Mouse (Mus musculus) ES-Bruce4 (cell line): Measurements from ENCODE around the gene Hyal2. TPM values are rescaled to one million over a fixed set of nuclear protein-coding genes. Genes with fewer than 3 reads are reported as not detected.
A peak's percentile ranks its signal among the peaks of the same experiment; 100 is the strongest.

Source experiments
- H3K27ac ChIP-seq: 2 replicates; pipeline ENCODE4 v1.5.1; 2012; ENCODE audit warnings: low read length, inconsistent platforms; ENCODE audit not compliant: insufficient read depth
- H3K27me3 ChIP-seq: 2 replicates; pipeline ENCODE4 v1.6.1; 2012; ENCODE audit warnings: mild to moderate bottlenecking, low read length, inconsistent platforms; ENCODE audit not compliant: control insufficient read depth, poor library complexity, insufficient read depth, severe bottlenecking
- H3K36me3 ChIP-seq: 2 replicates; pipeline ENCODE4 v1.6.1; 2012; ENCODE audit warnings: inconsistent platforms, mild to moderate bottlenecking, low read length, moderate library complexity; ENCODE audit not compliant: control insufficient read depth, poor library complexity, insufficient read depth, severe bottlenecking
- H3K4me1 ChIP-seq: one replicate; pipeline ENCODE4 v1.8.1; 2011; ENCODE audit warnings: low read length; ENCODE audit not compliant: control insufficient read depth, insufficient read depth
- H3K4me3 ChIP-seq: 2 replicates; pipeline ENCODE4 v1.5.1; 2011; ENCODE audit warnings: low read depth, mild to moderate bottlenecking, low read length
- H3K9ac ChIP-seq: 2 replicates; pipeline ENCODE4 v1.6.1; 2012; ENCODE audit warnings: low read depth, mild to moderate bottlenecking, inconsistent platforms; ENCODE audit not compliant: poor library complexity, severe bottlenecking
- H3K9me3 ChIP-seq: replicated peaks from 2 replicates; pipeline ENCODE4 v1.6.1; 2012; ENCODE audit warnings: mild to moderate bottlenecking, low read length, inconsistent platforms; ENCODE audit not compliant: control insufficient read depth, poor library complexity, insufficient read depth, severe bottlenecking
- CTCF ChIP-seq: IDR thresholded peaks from one replicate; pipeline ENCODE4 v1.8.1; 2011; ENCODE audit warnings: low read depth, low read length
- EP300 ChIP-seq: IDR thresholded peaks from 2 replicates; pipeline ENCODE4 v1.6.1; 2011; ENCODE audit warnings: low read depth, low read length; ENCODE audit not compliant: insufficient read depth
- POLR2A ChIP-seq: IDR thresholded peaks from one replicate; pipeline ENCODE4 v1.8.1; 2011; ENCODE audit warnings: low read length; ENCODE audit not compliant: insufficient read depth
- polyA plus RNA-seq: library from polyadenylated mRNA; stranded (reverse); fragments of >200 nt; gene quantifications from 2 replicates; pipeline ENCODE4 v1.2.4, GENCODE M21; 2011; ENCODE audit warnings: low read depth; ENCODE audit not compliant: missing spikeins, insufficient read depth, insufficient read length

The Hyal2 gene
- polyA plus RNA-seq, 1 experiment: 38.7 TPM

DNA sequence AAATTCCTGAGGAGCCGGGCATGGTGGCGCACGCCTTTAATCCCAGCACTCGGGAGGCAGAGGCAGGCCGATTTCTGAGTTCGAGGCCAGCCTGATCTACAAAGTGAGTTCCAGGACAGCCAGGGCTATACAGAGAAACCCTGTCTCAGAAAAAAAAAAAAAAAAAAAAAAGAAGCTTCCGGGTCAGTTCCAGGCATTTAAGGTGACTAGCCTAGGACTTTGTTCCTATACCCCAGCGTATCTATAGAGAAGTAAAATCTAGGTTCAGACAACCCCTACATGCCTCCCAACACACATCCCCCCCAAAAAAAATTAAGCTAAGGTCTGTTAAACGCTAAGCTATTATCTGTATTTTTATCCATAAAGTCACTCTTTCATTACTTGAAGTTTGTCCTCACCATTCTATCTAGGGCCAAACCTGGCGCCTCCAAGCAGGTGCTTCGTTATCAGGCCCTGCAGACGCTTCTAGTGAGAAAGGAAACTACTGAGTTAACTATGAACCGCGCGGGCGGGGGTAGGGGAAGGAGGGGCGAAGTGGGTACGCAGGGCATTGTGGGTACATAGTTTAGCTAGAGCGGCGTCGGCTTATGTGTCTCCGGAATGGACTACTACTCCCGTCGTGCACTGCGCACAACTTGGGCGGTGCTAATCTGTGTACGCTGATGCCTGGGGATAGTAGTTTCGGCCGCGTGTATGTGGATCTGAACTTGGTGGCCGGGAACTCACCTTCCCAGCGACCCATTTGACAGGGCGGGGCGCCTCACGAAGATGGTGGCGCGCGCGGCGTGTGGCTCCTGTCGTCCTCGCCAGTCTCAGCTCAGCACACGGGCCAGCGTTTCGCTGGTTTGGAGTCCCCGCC lies 19.5 kb downstream of the Hyal2 start, which contains the start of gene Ifrd2:
Gene Ifrd2, plus strand, starts transcription at position 669 of the 859 bp plus-strand sequence.
- Histone ChIP-seq H3K27me3 (no peaks in the 10 kb centered on the region), H3K27ac (no peak within 1 kb of the TSS), H3K4me1 (peaks cover 2% of the 10 kb centered on the region), H3K36me3 (peaks cover 30% of the 10 kb centered on the region), H3K9me3 (peaks cover 13% of the 10 kb centered on the region), H3K9ac (peak within 1 kb of the TSS; percentile 68), H3K4me3 (peak within 1 kb of the TSS; percentile 90)
- no peak for TF ChIP-seq CTCF
- 0 out of 2 replicates have a peak, but pooled peaks have one; percentile 16 for TF ChIP-seq EP300

DNA sequence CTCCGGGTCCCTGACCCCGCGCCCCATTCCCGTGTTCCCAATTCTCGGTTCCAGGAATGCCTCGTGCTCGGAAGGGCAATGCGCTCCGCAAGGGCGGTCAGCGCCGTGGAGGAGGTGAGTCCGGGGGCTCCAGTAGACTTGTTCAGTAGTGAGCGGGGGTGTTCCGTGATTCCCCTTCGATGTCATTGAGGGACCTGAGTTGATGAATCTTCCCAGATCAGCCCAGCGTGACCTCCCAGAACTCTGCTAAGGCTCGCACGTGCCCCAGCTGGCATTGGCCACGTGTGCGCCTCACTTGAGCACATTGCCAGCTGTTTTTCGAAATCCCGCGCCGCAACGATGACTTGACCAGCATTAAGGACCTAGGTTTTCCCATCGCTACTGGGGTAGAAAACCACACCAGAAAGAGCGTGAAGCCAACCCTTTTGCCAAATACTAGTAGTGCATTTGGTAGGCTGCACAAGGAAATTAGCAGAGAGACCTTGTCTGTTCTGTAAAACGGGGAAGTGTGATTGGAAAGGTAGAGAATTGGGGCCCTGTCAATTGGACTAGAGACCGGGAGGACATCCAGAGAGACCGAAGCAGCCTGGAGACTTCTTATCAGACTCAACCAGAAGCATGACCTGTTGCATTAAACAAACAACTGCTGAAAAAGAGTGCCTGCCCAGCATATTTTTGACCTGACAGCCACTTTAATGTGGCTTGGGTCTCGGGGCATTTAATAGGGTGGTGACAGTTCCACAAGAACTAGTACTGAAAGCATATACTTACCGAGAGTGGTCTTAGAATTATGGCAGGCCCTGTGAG lies 20.3 kb downstream of the Hyal2 start:
- H3K9me3 ChIP-seq: peaks cover 13% of the 10 kb centered on the region
- TF ChIP-seq CTCF (no peak), POLR2A (no peak), EP300 (no peak)
- peaks cover 2% of the 10 kb centered on the region for H3K4me1 ChIP-seq
- H3K27ac ChIP-seq: no peak overlapping the region
- H3K4me3 ChIP-seq: peak overlapping the region; percentile 90
- peaks cover 35% of the 10 kb centered on the region for H3K36me3 ChIP-seq
- H3K9ac ChIP-seq: peak overlapping the region; percentile 68
- H3K27me3 ChIP-seq: no peaks in the 10 kb centered on the region

DNA sequence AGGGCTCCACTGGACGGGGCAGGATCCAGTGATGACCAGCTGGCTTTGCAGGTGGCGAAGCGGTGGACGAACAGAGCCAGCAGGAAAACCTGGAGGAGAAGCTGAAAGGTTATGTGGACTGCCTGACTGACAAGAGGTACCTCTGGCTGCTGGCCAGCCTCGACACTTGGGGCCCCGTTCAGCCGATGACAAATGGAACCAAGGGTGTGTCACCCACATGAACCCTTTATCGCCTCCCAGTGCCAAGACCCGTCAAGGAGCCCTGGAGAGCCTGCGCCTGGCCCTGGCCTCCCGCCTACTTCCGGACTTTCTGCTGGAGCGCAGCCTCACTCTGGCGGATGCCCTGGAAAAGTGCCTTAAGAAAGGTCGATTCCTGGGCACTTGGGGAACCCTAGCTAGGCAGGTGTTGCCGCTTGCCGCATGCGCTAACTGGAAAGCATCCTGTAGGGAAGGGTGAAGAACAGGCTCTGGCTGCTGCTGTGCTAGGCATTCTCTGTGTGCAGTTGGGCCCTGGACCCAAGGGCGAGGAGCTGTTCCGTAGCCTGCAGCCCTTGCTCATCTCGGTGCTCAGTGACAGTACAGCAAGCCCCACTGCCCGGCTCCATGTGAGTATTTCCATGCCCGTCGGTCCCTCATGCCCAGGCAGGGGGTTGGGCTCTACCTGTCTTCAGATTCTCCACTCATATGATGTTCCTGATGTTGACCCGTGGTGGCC lies 22.5 kb downstream of the Hyal2 start:
- Histone ChIP-seq H3K4me1 (peaks cover 2% of the 10 kb centered on the region), H3K27me3 (no peaks in the 10 kb centered on the region), H3K9ac (no peak overlapping the region), H3K4me3 (no peak overlapping the region), H3K27ac (no peak overlapping the region), H3K36me3 (peaks cover 35% of the 10 kb centered on the region), H3K9me3 (peaks cover 13% of the 10 kb centered on the region)
- TF ChIP-seq EP300 (no peak), CTCF (no peak), POLR2A (no peak)

GRCm38 (mm10) chr9:107590773-107591060 lies 23.0 kb downstream of the Hyal2 start:
- no peak overlapping the region for H3K9ac ChIP-seq
- peaks cover 35% of the 10 kb centered on the region for H3K36me3 ChIP-seq
- H3K27me3 ChIP-seq: no peaks in the 10 kb centered on the region
- peaks cover 2% of the 10 kb centered on the region for H3K4me1 ChIP-seq
- peaks cover 13% of the 10 kb centered on the region for H3K9me3 ChIP-seq
- no peak overlapping the region for H3K4me3 ChIP-seq
- no peak for TF ChIP-seq POLR2A
- no peak for TF ChIP-seq CTCF
- no peak for TF ChIP-seq EP300
- H3K27ac ChIP-seq: no peak overlapping the region

DNA sequence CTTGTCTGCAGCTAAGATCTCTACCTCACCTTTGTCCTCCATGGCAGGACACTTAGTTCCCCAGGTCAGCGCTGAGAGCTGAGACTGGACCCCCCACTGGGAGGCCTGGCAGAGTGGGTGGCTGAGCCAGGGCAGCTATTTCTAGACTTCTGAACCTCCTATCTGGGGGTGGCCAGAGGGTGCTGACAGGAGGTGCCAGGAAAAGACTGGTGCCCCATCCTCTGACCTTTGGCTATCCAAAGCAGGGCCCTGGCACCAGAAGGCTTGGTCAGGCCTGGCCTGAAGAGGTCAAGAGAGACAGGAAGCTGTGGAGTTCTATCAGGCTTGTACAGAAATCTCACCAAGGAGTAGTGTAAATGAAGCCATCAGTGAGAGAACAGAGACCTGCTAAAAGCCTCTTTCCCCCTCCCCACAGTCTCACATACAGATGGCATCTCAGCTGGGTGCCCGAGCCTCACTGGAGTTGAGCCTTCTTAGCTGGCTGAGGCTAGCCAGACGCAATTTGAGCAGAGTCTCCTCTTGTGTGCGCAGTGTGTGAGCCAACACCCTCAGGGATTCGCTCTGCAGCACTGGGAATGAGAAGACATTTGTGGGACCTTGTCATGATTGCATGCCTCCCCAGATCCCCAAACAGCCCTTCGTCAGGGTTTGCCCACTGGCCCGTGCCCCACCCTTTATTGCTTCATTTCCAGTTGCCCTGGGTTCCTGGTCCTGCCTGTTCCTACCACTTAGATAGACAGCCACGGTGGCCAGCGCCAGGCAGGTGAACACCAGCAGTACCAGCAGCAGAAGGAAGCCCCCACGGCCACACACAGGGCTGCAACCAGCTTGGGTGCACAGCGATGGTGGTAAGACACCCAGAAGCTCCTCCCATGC lies 25.6 kb downstream of the Hyal2 start:
- no peak overlapping the region for H3K27ac ChIP-seq
- no peaks in the 10 kb centered on the region for H3K4me1 ChIP-seq
- H3K9ac ChIP-seq: no peak overlapping the region
- no peak overlapping the region for H3K4me3 ChIP-seq
- TF ChIP-seq POLR2A (no peak), EP300 (no peak), CTCF (no peak)
- no peaks in the 10 kb centered on the region for H3K27me3 ChIP-seq
- peaks cover 13% of the 10 kb centered on the region for H3K9me3 ChIP-seq
- H3K36me3 ChIP-seq: peaks cover 35% of the 10 kb centered on the region
